8 mouse cellular contexts compared by ENCODE assay signal in genomic region chr10:116581719-116582481, GRCm38 (mm10). TPM values are rescaled to one million over a fixed set of nuclear protein-coding genes. Genes with fewer than 3 reads are reported as not detected.
DNase-seq lines count a peak whose midpoint lies in the region; ATAC-seq lines count a peak whose summit lies in the region.

No protein-coding gene starts in this region.

- H3K4me3 ChIP-seq in forebrain, embryonic 16.5 days (replicated peaks; ENCODE audit: low read length) = peak overlapping the region; percentile 85
- H3K4me3 ChIP-seq in hindbrain, embryonic 16.5 days (ENCODE audit: low read length) = peak overlapping the region; percentile 79
- peak overlapping the region; percentile 97 for H3K4me3 ChIP-seq in limb, embryonic 12.5 days (replicated peaks)
- peak overlapping the region; percentile 97 for H3K4me3 ChIP-seq in midbrain, embryonic 12.5 days

- H3K4me2 ChIP-seq in forebrain, embryonic 16.5 days (ENCODE audit: low read length) = peak overlapping the region; percentile 76
- peak overlapping the region; percentile 73 for H3K4me2 ChIP-seq in hindbrain, embryonic 16.5 days (ENCODE audit: low read length)
- peak overlapping the region; percentile 62 for H3K4me2 ChIP-seq in limb, embryonic 12.5 days
- H3K4me2 ChIP-seq in midbrain, embryonic 12.5 days (replicated peaks) = peak overlapping the region; percentile 75

- peak overlapping the region; percentile 98 for H3K27ac ChIP-seq in forebrain, embryonic 16.5 days (ENCODE audit: low read length)
- peak overlapping the region; percentile 98 for H3K27ac ChIP-seq in hindbrain, embryonic 16.5 days (ENCODE audit: low read depth, low read length)
- H3K27ac ChIP-seq in limb, embryonic 12.5 days = peak overlapping the region; percentile 99
- peak overlapping the region; percentile 98 for H3K27ac ChIP-seq in midbrain, embryonic 12.5 days (replicated peaks)

- H3K9me3 ChIP-seq in forebrain, embryonic 16.5 days (ENCODE audit: control insufficient read depth, low read length) = no peaks in the 10 kb centered on the region
- no peaks in the 10 kb centered on the region for H3K9me3 ChIP-seq in hindbrain, embryonic 16.5 days (ENCODE audit: control insufficient read depth, low read length)
- H3K9me3 ChIP-seq in limb, embryonic 12.5 days = no peaks in the 10 kb centered on the region
- H3K9me3 ChIP-seq in midbrain, embryonic 12.5 days = no peaks in the 10 kb centered on the region

- H3K4me1 ChIP-seq in forebrain, embryonic 16.5 days (replicated peaks; ENCODE audit: control insufficient read depth, insufficient read depth, low read length) = peaks cover 7% of the 10 kb centered on the region; the same call in 1 of the 2 replicates
- peaks cover 10% of the 10 kb centered on the region for H3K4me1 ChIP-seq in hindbrain, embryonic 16.5 days (ENCODE audit: control insufficient read depth, insufficient read depth, low read depth, low read length)
- H3K4me1 ChIP-seq in limb, embryonic 12.5 days (replicated peaks) = peaks cover 11% of the 10 kb centered on the region
- peaks cover 14% of the 10 kb centered on the region for H3K4me1 ChIP-seq in midbrain, embryonic 12.5 days

- H3K36me3 ChIP-seq in forebrain, embryonic 16.5 days (ENCODE audit: control insufficient read depth, insufficient read depth) = no peaks in the 10 kb centered on the region
- peaks cover 14% of the 10 kb centered on the region for H3K36me3 ChIP-seq in hindbrain, embryonic 16.5 days (ENCODE audit: control insufficient read depth, insufficient read depth, low read length)
- H3K36me3 ChIP-seq in limb, embryonic 12.5 days = peaks cover 13% of the 10 kb centered on the region; the same call in 1 of the 2 replicates
- H3K36me3 ChIP-seq in midbrain, embryonic 12.5 days = peaks cover 4% of the 10 kb centered on the region; the same call in 1 of the 2 replicates

- no peaks in the 10 kb centered on the region for H3K27me3 ChIP-seq in forebrain, embryonic 16.5 days (replicated peaks; ENCODE audit: control insufficient read depth, insufficient read depth, low read length)
- no peaks in the 10 kb centered on the region for H3K27me3 ChIP-seq in hindbrain, embryonic 16.5 days (replicated peaks; ENCODE audit: control insufficient read depth, insufficient read depth, low read length)
- no peaks in the 10 kb centered on the region for H3K27me3 ChIP-seq in limb, embryonic 12.5 days
- no peaks in the 10 kb centered on the region for H3K27me3 ChIP-seq in midbrain, embryonic 12.5 days

- peak; percentile 81 for ATAC-seq in forebrain, embryonic 16.5 days
- peak; percentile 85 for ATAC-seq in hindbrain, embryonic 16.5 days
- peak; percentile 84 for ATAC-seq in limb, embryonic 12.5 days (ENCODE audit: insufficient number of reproducible peaks, insufficient read depth, low FRiP score, low TSS enrichment, low read depth)
- ATAC-seq in midbrain, embryonic 12.5 days (ENCODE audit: low FRiP score, low read depth) = peak; percentile 85

- H3K9ac ChIP-seq in forebrain, embryonic 16.5 days (replicated peaks; ENCODE audit: low read depth, low read length) = peak overlapping the region; percentile 95
- H3K9ac ChIP-seq in hindbrain, embryonic 16.5 days (ENCODE audit: low read depth, low read length) = peak overlapping the region; percentile 97
- H3K9ac ChIP-seq in limb, embryonic 12.5 days (replicated peaks) = peak overlapping the region; percentile 99
- peak overlapping the region; percentile 97 for H3K9ac ChIP-seq in midbrain, embryonic 12.5 days (replicated peaks)

- peak; percentile 74 for DNase-seq in embryo, embryonic 10 days (ENCODE audit: low spot score)
- DNase-seq in embryo, embryonic 9.5 days (ENCODE audit: extremely low spot score) = no peak
- DNase-seq in c-Kit-positive CD71-positive TER-119-negative erythroid progenitor cells, embryonic 14.5 days (ENCODE audit: low read depth) = peak; percentile 42
- DNase-seq in spleen, postnatal 10 days (ENCODE audit: low spot score in 2 of 2) = peak; percentile 49 to 77

- under 1% methylated on average over 64 of the region's 67 CpGs for WGBS in forebrain, embryonic 16.5 days
- WGBS in hindbrain, embryonic 16.5 days = under 1% methylated on average over 40 of the region's 67 CpGs
- WGBS in limb, embryonic 12.5 days = under 1% methylated on average over 57 of the region's 67 CpGs
- under 1% methylated on average over 60 of the region's 67 CpGs for WGBS in midbrain, embryonic 12.5 days

RNA-seq across cellular contexts. Expression of gene Cnot2, which starts 0.6 kb away (rescaled TPM):
- 116 and 137 TPM in 2 replicates for polyA plus RNA-seq in forebrain, embryonic 16.5 days (2015; fragmentation: Nextera tagmentation; extraction: Ambion mirVana)
- polyA plus RNA-seq in hindbrain, embryonic 16.5 days (2015; fragmentation: Nextera tagmentation; extraction: Ambion mirVana) = 76.3 and 87.7 TPM in 2 replicates
- 148 and 150 TPM in 2 replicates for polyA plus RNA-seq in limb, embryonic 12.5 days (2016; fragmentation: Nextera tagmentation; extraction: Ambion mirVana)
- 122 and 123 TPM in 2 replicates for polyA plus RNA-seq in midbrain, embryonic 12.5 days (2016; fragmentation: Nextera tagmentation; extraction: Ambion mirVana)
